23 mouse cellular contexts compared by ENCODE assay signal in genomic region chr7:79732622-79733021, GRCm38 (mm10). TPM values are rescaled to one million over a fixed set of nuclear protein-coding genes. Genes with fewer than 3 reads are reported as not detected.
A peak's percentile ranks its signal among the peaks of the same experiment; 100 is the strongest.
DNase-seq lines count a peak whose midpoint lies in the region; ATAC-seq and TF ChIP-seq lines count a peak whose summit lies in the region.
"Had no signal": no experiment of that assay in that cellular context is flagged by ENCODE, and none has a peak within 500 bp of the region (broad histone marks: within the 10 kb centered on the region; RNA-seq: fewer than 3 reads in every experiment).

Gene Plin1 (minus strand): TSS chr7:79732903.

- no peak for DNase-seq in thymus, adult 2 months
- DNase-seq in thymus, adult 18-20 months = no peak
- no peak for DNase-seq in adrenal gland, postnatal 4 days (ENCODE audit: low spot score in 2 of 2)
- peak; percentile 53 for DNase-seq in lung, postnatal 10 days
- DNase-seq in liver, postnatal 0 days = no peak
- no peak for DNase-seq in B cell, adult 2 months
- DNase-seq: cerebellum, adult 11 months; cerebellum, postnatal 36 days; forebrain, postnatal 0 days; gastrocnemius, postnatal 36 days; kidney, postnatal 4 days; right cerebral cortex, postnatal 4 days; thymus, postnatal 25 days had no signal

- no peak within 1 kb of the TSS for H3K4me3 ChIP-seq in thymus, adult 2 months (ENCODE audit: control insufficient read depth, insufficient read depth, low read length)
- H3K4me3 ChIP-seq in liver, postnatal 0 days (ENCODE audit: low read depth, low read length) = no peak within 1 kb of the TSS
- H3K4me3 ChIP-seq: hindbrain, embryonic 13.5 days; liver, embryonic 15.5 days; midbrain, embryonic 10.5 days had no signal

- no peak for ATAC-seq in liver, postnatal 0 days
- ATAC-seq in erythroid progenitor cell, adult 5-6 weeks (replicated peaks; ENCODE audit: low FRiP score, poor library complexity, severe bottlenecking) = no peak
- ATAC-seq: forebrain, postnatal 0 days; intestine, postnatal 0 days had no signal

- TF ChIP-seq EP300 in liver, postnatal 0 days (IDR thresholded peaks at IDR 0.05; ENCODE audit: low read depth) = no peak

- TF ChIP-seq POLR2A in thymus, adult 2 months (IDR thresholded peaks at IDR 0.05; ENCODE audit: control insufficient read depth, extremely low read depth, insufficient read depth, low read length, poor library complexity) = no peak

- H3K9ac ChIP-seq in liver, postnatal 0 days (replicated peaks) = no peak within 1 kb of the TSS
- H3K9ac ChIP-seq: forebrain, postnatal 0 days; hindbrain, embryonic 13.5 days; liver, embryonic 15.5 days had no signal

- no peaks in the 10 kb centered on the region; the same call in 1 of the 2 replicates for H3K27me3 ChIP-seq in thymus, adult 2 months (ENCODE audit: control insufficient read depth, insufficient read depth, low read length)
- H3K27me3 ChIP-seq in liver, postnatal 0 days (ENCODE audit: insufficient read depth, low read length) = peaks cover 6% of the 10 kb centered on the region; the same call in 1 of the 2 replicates
- H3K27me3 ChIP-seq: liver, embryonic 15.5 days had no signal

- no peaks in the 10 kb centered on the region for H3K9me3 ChIP-seq in liver, postnatal 0 days (ENCODE audit: low read length)
- H3K9me3 ChIP-seq: G1E; hindbrain, embryonic 13.5 days; liver, embryonic 15.5 days; midbrain, embryonic 10.5 days had no signal

- 79% methylated on average over 4 of the region's 4 CpGs for WGBS in thymus, adult 2 months
- WGBS in liver, postnatal 0 days (ENCODE audit: insufficient replicate concordance) = 50% methylated on average over 4 of the region's 4 CpGs

- no peak within 1 kb of the TSS for H3K4me2 ChIP-seq in liver, postnatal 0 days (ENCODE audit: low read depth, low read length)
- H3K4me2 ChIP-seq: hindbrain, embryonic 13.5 days; liver, embryonic 15.5 days had no signal

- H3K36me3 ChIP-seq in thymus, adult 2 months (ENCODE audit: control insufficient read depth, insufficient read depth, low read length) = no peaks in the 10 kb centered on the region
- H3K36me3 ChIP-seq in liver, postnatal 0 days (replicated peaks; ENCODE audit: insufficient read depth, low read length) = peaks cover 9% of the 10 kb centered on the region; the same call in 1 of the 2 replicates
- H3K36me3 ChIP-seq: liver, embryonic 15.5 days had no signal

- H3K27ac ChIP-seq in thymus, adult 2 months (ENCODE audit: control insufficient read depth, insufficient read depth, low read length) = no peak within 1 kb of the TSS
- no peak within 1 kb of the TSS for H3K27ac ChIP-seq in liver, postnatal 0 days (ENCODE audit: low read depth)
- H3K27ac ChIP-seq: hindbrain, embryonic 13.5 days; liver, embryonic 15.5 days; midbrain, embryonic 10.5 days had no signal

- no peak for TF ChIP-seq CTCF in thymus, adult 2 months (IDR thresholded peaks at IDR 0.05; ENCODE audit: borderline replicate concordance, control insufficient read depth, extremely low read depth, insufficient read depth, low read length, poor library complexity)
- no peak for TF ChIP-seq CTCF in liver, postnatal 0 days (IDR thresholded peaks at IDR 0.05; ENCODE audit: low read depth)

- H3K4me1 ChIP-seq in thymus, adult 2 months (replicated peaks; ENCODE audit: control insufficient read depth, insufficient read depth, low read length) = no peaks in the 10 kb centered on the region
- H3K4me1 ChIP-seq in liver, postnatal 0 days (ENCODE audit: insufficient read depth) = no peaks in the 10 kb centered on the region
- H3K4me1 ChIP-seq: liver, embryonic 15.5 days had no signal

RNA-seq across cellular contexts. Expression of gene Plin1, which starts in this region (rescaled TPM):
- 64.4 and 73.1 TPM in 2 replicates for polyA plus RNA-seq in thymus, adult 2 months (2012; rRNA removed)
- total RNA-seq in adrenal gland, postnatal 4 days (2021) = 100 to 1,000 TPM; 360 to 412 TPM
- not detected in 2 replicates for polyA plus RNA-seq in liver, postnatal 0 days (2015; fragmentation: Nextera tagmentation; extraction: Ambion mirVana)
- total RNA-seq in erythroid progenitor cell, adult 5-6 weeks (2015; ENCODE audit: low replicate concordance) = not detected in 2 replicates
- total RNA-seq in erythroid progenitor cell, adult 5-6 weeks (2017; ENCODE audit: low replicate concordance) = not detected in 2 replicates
- total RNA-seq: forebrain, postnatal 0 days; monocyte, adult 5-6 weeks had no signal
- polyA plus RNA-seq: embryonic facial prominence, embryonic 11.5 days; forebrain, postnatal 0 days; G1E; heart, embryonic 14.5 days; intestine, postnatal 0 days; limb, embryonic 11.5 days; liver, embryonic 15.5 days had no signal

Comparison
In these comparisons a context has a peak if more than half of its experiments do, and no peak if none do; other contexts are left out.
1. RNA of gene Plin1 (total RNA-seq): 360 to 412 TPM in adrenal gland, postnatal 4 days; not detected in erythroid progenitor cell, adult 5-6 weeks; every median in the first group is over 100 times any median in the second.
2. RNA of gene Plin1 (polyA plus RNA-seq): 64.4 to 73.1 TPM in thymus, adult 2 months; not detected in liver, postnatal 0 days; every median in the first group is over 10 times any median in the second.